Mouse (Mus musculus): ENCODE results near the gene Trim56.
"Not testable (repeated sequence)": the region's sequence is repeated elsewhere in the genome, so short reads cannot be mapped to it uniquely, and the experiment has no call there.

The Trim56 gene

GRCm38 (mm10) chr5:137115866-137116847 is at the start of gene Trim56:
Gene Trim56, minus strand, starts transcription at chr5:137116209.
- DNase-seq, result peak; percentile 33

- no peak for DNase-seq
Observed at GRCm38 (mm10) chr5:137161853-137162252, 45.8 kb upstream of the Trim56 start.

GRCm38 (mm10) chr5:137159461-137159860 is 43.5 kb upstream of the Trim56 start:
- peak; percentile 54 for DNase-seq

- no peak for DNase-seq
Observed at GRCm38 (mm10) chr5:137153289-137153688, 37.3 kb upstream of the Trim56 start.

- DNase-seq, result no peak
Observed at GRCm38 (mm10) chr5:137152623-137153022, 36.6 kb upstream of the Trim56 start.

- not testable (repeated sequence) for DNase-seq
Observed at GRCm38 (mm10) chr5:137149272-137149882, 33.4 kb upstream of the Trim56 start, which contains the start of gene Muc3. Gene Muc3, minus strand, starts transcription at chr5:137149322.

GRCm38 (mm10) chr5:137140836-137141235 is 24.8 kb upstream of the Trim56 start:
- DNase-seq, result no peak

GRCm38 (mm10) chr5:137138977-137139376 is 23.0 kb upstream of the Trim56 start:
- DNase-seq, result no peak

- no peak for DNase-seq
Observed at GRCm38 (mm10) chr5:137134959-137135358, 18.9 kb upstream of the Trim56 start.

GRCm38 (mm10) chr5:137131490-137131889 is 15.5 kb upstream of the Trim56 start:
- peak; percentile 29 for DNase-seq

GRCm38 (mm10) chr5:137129281-137129680 is 13.3 kb upstream of the Trim56 start:
- DNase-seq, result no peak

GRCm38 (mm10) chr5:137123516-137123915 is 7.5 kb upstream of the Trim56 start:
- DNase-seq, result no peak

- DNase-seq, result peak; percentile 61
Observed at GRCm38 (mm10) chr5:137122686-137123193, 6.7 kb upstream of the Trim56 start.

- DNase-seq, result no peak
Observed at GRCm38 (mm10) chr5:137121280-137121679, 5.3 kb upstream of the Trim56 start.

GRCm38 (mm10) chr5:137118878-137119277 is 2.9 kb upstream of the Trim56 start:
- no peak for DNase-seq

GRCm38 (mm10) chr5:137117994-137118393 is 2.0 kb upstream of the Trim56 start:
- DNase-seq, result not testable (repeated sequence)

- no peak for DNase-seq
Observed at GRCm38 (mm10) chr5:137116987-137117386, 978 bp upstream of the Trim56 start.

- DNase-seq, result no peak
Observed at GRCm38 (mm10) chr5:137114891-137115561, 983 bp downstream of the Trim56 start.

- no peak for DNase-seq
Observed at GRCm38 (mm10) chr5:137111542-137112408, 4.2 kb downstream of the Trim56 start.

- no peak for DNase-seq
Observed at GRCm38 (mm10) chr5:137110863-137111262, 5.1 kb downstream of the Trim56 start.

- DNase-seq, result no peak
Observed at GRCm38 (mm10) chr5:137109941-137110593, 5.9 kb downstream of the Trim56 start.

All from right cerebral cortex, postnatal 14 days (tissue).